Mouse (Mus musculus) neutrophil, adult 5-6 weeks (primary cell): ENCODE results near the gene Slc22a12. TPM values are rescaled to one million over a fixed set of nuclear protein-coding genes. Genes with fewer than 3 reads are reported as not detected.

ENCODE experiments used
- ATAC-seq: fragments of 151-379, 151-347 bp; 2 replicates; pipeline ENCODE4 v1.8.0; 2017; ENCODE audit warnings: mild to moderate bottlenecking, moderate TSS enrichment; ENCODE audit not compliant: insufficient number of reproducible peaks, poor library complexity, low FRiP score, severe bottlenecking; ENCODE audit errors: extremely low read depth
- total RNA-seq: library from RNA; stranded (forward); fragments of 200-1000 nt; gene quantifications from 2 replicates; pipeline ENCODE4 v1.2.3, GENCODE M21; 2017

Slc22a12 gene
- total RNA-seq, 1 experiment from 2014 or later: not detected

GRCm38 (mm10) chr19:6526010-6526409, 16.8 kb downstream of the Slc22a12 start:
- no peak for ATAC-seq

GRCm38 (mm10) chr19:6525023-6525422, 17.8 kb downstream of the Slc22a12 start:
- no peak for ATAC-seq

- ATAC-seq: no peak
Measured at GRCm38 (mm10) chr19:6522289-6522688, 20.5 kb downstream of the Slc22a12 start.

- ATAC-seq: no peak
Measured at GRCm38 (mm10) chr19:6521630-6522029, 21.2 kb downstream of the Slc22a12 start.

- no peak for ATAC-seq
Measured at GRCm38 (mm10) chr19:6519483-6519882, 23.3 kb downstream of the Slc22a12 start.

GRCm38 (mm10) chr19:6518601-6519000, 24.2 kb downstream of the Slc22a12 start:
- no peak for ATAC-seq

- ATAC-seq: no peak
Measured at GRCm38 (mm10) chr19:6516153-6516552, 26.7 kb downstream of the Slc22a12 start.

GRCm38 (mm10) chr19:6515448-6515847, 27.4 kb downstream of the Slc22a12 start:
- ATAC-seq: no peak

GRCm38 (mm10) chr19:6514940-6515339, 27.9 kb downstream of the Slc22a12 start:
- ATAC-seq: no peak

- ATAC-seq: no peak
Measured at GRCm38 (mm10) chr19:6513389-6514139, 29.3 kb downstream of the Slc22a12 start.

GRCm38 (mm10) chr19:6510546-6510945, 32.3 kb downstream of the Slc22a12 start:
- ATAC-seq: no peak

GRCm38 (mm10) chr19:6509881-6510280, 33.0 kb downstream of the Slc22a12 start:
- ATAC-seq: no peak

GRCm38 (mm10) chr19:6507393-6507792, 35.4 kb downstream of the Slc22a12 start:
- no peak for ATAC-seq

- ATAC-seq: no peak
Measured at GRCm38 (mm10) chr19:6504656-6505045, 38.2 kb downstream of the Slc22a12 start.

GRCm38 (mm10) chr19:6503926-6504655, 38.7 kb downstream of the Slc22a12 start:
- no peak for ATAC-seq

- no peak for ATAC-seq
Measured at GRCm38 (mm10) chr19:6502543-6503319, 40.1 kb downstream of the Slc22a12 start.

GRCm38 (mm10) chr19:6502035-6502541, 40.7 kb downstream of the Slc22a12 start:
- no peak for ATAC-seq

- no peak for ATAC-seq
Measured at GRCm38 (mm10) chr19:6500636-6501025, 42.2 kb downstream of the Slc22a12 start.

- no peak for ATAC-seq
Measured at GRCm38 (mm10) chr19:6499860-6500635, 42.8 kb downstream of the Slc22a12 start.
